Mouse (Mus musculus) embryonic fibroblast, embryonic 13.5 days (primary cell): ENCODE measurements around the gene Gm21887.
"Not testable (repeated sequence)": the region's sequence is repeated elsewhere in the genome, so short reads cannot be mapped to it uniquely, and the experiment has no call there.

Experiments used
- CTCF ChIP-seq: IDR thresholded peaks from 2 replicates; pipeline ENCODE4 v1.5.1; 2011; ENCODE audit warnings: mild to moderate bottlenecking, control low read depth, low read length, moderate library complexity, borderline replicate concordance; ENCODE audit not compliant: insufficient read depth
- POLR2A ChIP-seq: IDR thresholded peaks from 2 replicates; pipeline ENCODE4 v1.6.1; 2011; ENCODE audit warnings: low read depth, mild to moderate bottlenecking, control low read depth, low read length, moderate library complexity

DNA sequence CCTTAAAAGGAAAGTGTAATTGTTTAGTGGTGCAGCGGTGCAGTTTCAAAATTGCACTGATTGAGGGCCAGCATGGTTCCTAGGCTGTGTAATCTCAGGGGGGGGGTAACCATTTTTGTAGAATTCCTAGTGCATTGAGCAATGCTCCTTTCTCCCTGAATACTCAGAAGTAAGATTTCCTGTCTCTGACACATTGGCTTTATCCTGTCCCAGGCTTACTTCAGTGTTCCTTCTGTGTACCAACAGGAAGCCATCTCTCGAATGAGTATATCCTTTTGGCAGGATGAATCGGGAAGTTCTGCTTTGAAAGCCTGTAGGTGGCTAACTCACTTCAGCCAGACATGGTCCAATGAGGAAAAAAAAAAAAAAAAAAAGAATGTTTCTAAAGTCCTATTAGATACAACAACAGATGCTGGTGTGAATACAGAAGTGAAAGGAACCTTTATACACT, 33.8 kb upstream of the Gm21887 start:
- not testable (repeated sequence) for TF ChIP-seq POLR2A, CTCF
